Mouse (Mus musculus) limb, embryonic 12.5 days (tissue): ENCODE data around the gene Lgr6. TPM values are rescaled to one million over a fixed set of nuclear protein-coding genes. Genes with fewer than 3 reads are reported as not detected.
A peak's percentile ranks its signal among the peaks of the same experiment; 100 is the strongest.

ENCODE experiments used
- ATAC-seq: fragments of 200-750 bp; cut with Nextera tagmentation; 2 replicates; pipeline ENCODE4 v1.8.0; 2017; ENCODE audit warnings: low read depth, moderate TSS enrichment; ENCODE audit not compliant: insufficient number of reproducible peaks, insufficient read depth, low FRiP score, low TSS enrichment
- H3K27ac ChIP-seq: fragments of 300-500 bp; sonication (generic); 2 replicates; pipeline ENCODE4 v1.5.1; 2016; ENCODE audit warnings: mild to moderate bottlenecking, moderate library complexity
- H3K27me3 ChIP-seq: fragments of 300-500 bp; sonication (generic); 2 replicates; pipeline ENCODE4 v1.6.1; 2016; ENCODE audit warnings: mild to moderate bottlenecking, moderate library complexity
- H3K36me3 ChIP-seq: fragments of 300-500 bp; sonication (generic); 2 replicates; pipeline ENCODE4 v1.6.1; 2016; ENCODE audit warnings: mild to moderate bottlenecking, moderate library complexity
- H3K4me1 ChIP-seq: fragments of 300-500 bp; sonication (generic); replicated peaks from 2 replicates; pipeline ENCODE4 v1.6.1; 2016
- H3K4me2 ChIP-seq: fragments of 300-500 bp; sonication (generic); 2 replicates; pipeline ENCODE4 v1.6.1; 2016; ENCODE audit warnings: mild to moderate bottlenecking, moderate library complexity
- H3K4me3 ChIP-seq: fragments of 300-500 bp; sonication (generic); replicated peaks from 2 replicates; pipeline ENCODE4 v1.5.1; 2016; ENCODE audit warnings: mild to moderate bottlenecking
- H3K9ac ChIP-seq: fragments of 300-500 bp; sonication (generic); replicated peaks from 2 replicates; pipeline ENCODE4 v1.6.1; 2016; ENCODE audit warnings: mild to moderate bottlenecking, moderate library complexity
- H3K9me3 ChIP-seq: fragments of 300-500 bp; sonication (generic); 2 replicates; pipeline ENCODE4 v1.6.1; 2016; ENCODE audit warnings: mild to moderate bottlenecking, moderate library complexity
- WGBS: fragments of 180-500 bp; shearing (Covaris S2); methylation state at CpG from one replicate; pipeline ENCODE4 v1.1.7; 2016; 5-methylcytosine and 5-hydroxymethylcytosine counted together
- polyA plus RNA-seq: library from polyadenylated mRNA; unstranded; fragments of >200 nt; fragmentation: Nextera tagmentation; extraction: Ambion mirVana; gene quantifications from 2 replicates; pipeline ENCODE4 v1.2.1, GENCODE M21; 2016

Lgr6 gene
- polyA plus RNA-seq, 1 experiment from 2014 or later: 1.6 TPM

- Histone ChIP-seq H3K9me3 (peaks cover 2% of the 10 kb centered on the region; the same call in 1 of the 2 replicates), H3K4me3 (no peak overlapping the region), H3K27ac (no peak overlapping the region), H3K27me3 (peaks cover 4% of the 10 kb centered on the region; the same call in 1 of the 2 replicates), H3K4me2 (no peak overlapping the region), H3K9ac (no peak overlapping the region), H3K36me3 (no peaks in the 10 kb centered on the region), H3K4me1 (no peaks in the 10 kb centered on the region)
- 30% methylated on average over 8 of the region's 8 CpGs for WGBS
- ATAC-seq: no peak
These were observed 72.4 kb downstream of the Lgr6 start for GRCm38 (mm10) chr1:135032658-135033057.

- WGBS: 83% methylated on average over 2 of the region's 2 CpGs
These were observed 75.0 kb downstream of the Lgr6 start for GRCm38 (mm10) chr1:135030121-135030520.

GRCm38 (mm10) chr1:135026275-135026674 is 78.8 kb downstream of the Lgr6 start:
- Histone ChIP-seq H3K4me1 (peaks cover 10% of the 10 kb centered on the region), H3K9me3 (peaks cover 7% of the 10 kb centered on the region; the same call in 1 of the 2 replicates), H3K36me3 (no peaks in the 10 kb centered on the region), H3K4me2 (no peak overlapping the region), H3K27me3 (no peaks in the 10 kb centered on the region), H3K4me3 (no peak overlapping the region), H3K9ac (no peak overlapping the region), H3K27ac (no peak overlapping the region)
- ATAC-seq: no peak
- WGBS: 35% methylated on average over 1 of the region's 1 CpGs

More at GRCm38 (mm10) chr1:135030121-135030520, 75.0 kb downstream of the Lgr6 start:
- no peak overlapping the region for H3K4me3 ChIP-seq
- H3K36me3 ChIP-seq: no peaks in the 10 kb centered on the region
- H3K9me3 ChIP-seq: peaks cover 7% of the 10 kb centered on the region; the same call in 1 of the 2 replicates
- ATAC-seq: no peak
- H3K4me2 ChIP-seq: no peak overlapping the region
- no peaks in the 10 kb centered on the region for H3K4me1 ChIP-seq
- no peak overlapping the region for H3K9ac ChIP-seq
- 0 out of 2 replicates have a peak, but pooled peaks cover under 1% of the 10 kb centered on the region for H3K27me3 ChIP-seq
- no peak overlapping the region for H3K27ac ChIP-seq

GRCm38 (mm10) chr1:135023583-135023982 is 81.5 kb downstream of the Lgr6 start:
- Histone ChIP-seq H3K36me3 (no peaks in the 10 kb centered on the region), H3K4me3 (no peak overlapping the region), H3K9me3 (peaks cover 7% of the 10 kb centered on the region; the same call in 1 of the 2 replicates), H3K9ac (no peak overlapping the region), H3K4me2 (no peak overlapping the region), H3K27me3 (peaks cover 5% of the 10 kb centered on the region; the same call in 1 of the 2 replicates), H3K27ac (no peak overlapping the region), H3K4me1 (peaks cover 37% of the 10 kb centered on the region)
- ATAC-seq: no peak
- WGBS: 72% methylated on average over 1 of the region's 1 CpGs

- H3K9ac ChIP-seq: no peak overlapping the region
- H3K36me3 ChIP-seq: no peaks in the 10 kb centered on the region
- peaks cover 47% of the 10 kb centered on the region for H3K4me1 ChIP-seq
- H3K9me3 ChIP-seq: no peaks in the 10 kb centered on the region
- no peak for ATAC-seq
- WGBS: 75% methylated on average over 5 of the region's 5 CpGs
- no peak overlapping the region for H3K4me3 ChIP-seq
- peaks cover 16% of the 10 kb centered on the region for H3K27me3 ChIP-seq
- no peak overlapping the region for H3K27ac ChIP-seq
- no peak overlapping the region for H3K4me2 ChIP-seq
These were observed 83.1 kb downstream of the Lgr6 start for GRCm38 (mm10) chr1:135021936-135022335.

GRCm38 (mm10) chr1:135020970-135021369 is 84.1 kb downstream of the Lgr6 start:
- peak; percentile 20; the same call in 1 of the 2 replicates for ATAC-seq
- Histone ChIP-seq H3K9me3 (no peaks in the 10 kb centered on the region), H3K4me3 (no peak overlapping the region), H3K4me2 (peak overlapping the region; percentile 35), H3K27me3 (peaks cover 19% of the 10 kb centered on the region), H3K27ac (peak overlapping the region; percentile 59), H3K4me1 (peaks cover 47% of the 10 kb centered on the region), H3K36me3 (no peaks in the 10 kb centered on the region), H3K9ac (no peak overlapping the region)
- 11% methylated on average over 5 of the region's 5 CpGs for WGBS

GRCm38 (mm10) chr1:135020281-135020940 is 84.7 kb downstream of the Lgr6 start:
- Histone ChIP-seq H3K4me1 (peaks cover 51% of the 10 kb centered on the region), H3K4me2 (peak overlapping the region; percentile 35)

GRCm38 (mm10) chr1:135019775-135020167 is 85.3 kb downstream of the Lgr6 start:
- no peaks in the 10 kb centered on the region for H3K9me3 ChIP-seq
- 48% methylated on average over 4 of the region's 4 CpGs for WGBS
- H3K9ac ChIP-seq: no peak overlapping the region; the same call in 1 of the 2 replicates
- no peak overlapping the region for H3K27ac ChIP-seq
- ATAC-seq: no peak
- H3K36me3 ChIP-seq: no peaks in the 10 kb centered on the region
- H3K4me2 ChIP-seq: no peak overlapping the region
- H3K27me3 ChIP-seq: peaks cover 22% of the 10 kb centered on the region
- no peak overlapping the region for H3K4me3 ChIP-seq
- H3K4me1 ChIP-seq: peaks cover 58% of the 10 kb centered on the region

More at GRCm38 (mm10) chr1:135020281-135020940, 84.7 kb downstream of the Lgr6 start:
- H3K4me3 ChIP-seq: no peak overlapping the region
- H3K27ac ChIP-seq: peak overlapping the region; percentile 37
- no peaks in the 10 kb centered on the region for H3K9me3 ChIP-seq
- no peak for ATAC-seq
- no peak overlapping the region for H3K9ac ChIP-seq
- no peaks in the 10 kb centered on the region for H3K36me3 ChIP-seq
- peaks cover 19% of the 10 kb centered on the region for H3K27me3 ChIP-seq
- WGBS: 69% methylated on average over 5 of the region's 5 CpGs

GRCm38 (mm10) chr1:135019087-135019774 is 85.8 kb downstream of the Lgr6 start:
- 9% methylated on average over 13 of the region's 13 CpGs for WGBS
- Histone ChIP-seq H3K27ac (no peak overlapping the region), H3K4me1 (peaks cover 62% of the 10 kb centered on the region), H3K4me3 (no peak overlapping the region), H3K9me3 (no peaks in the 10 kb centered on the region), H3K36me3 (no peaks in the 10 kb centered on the region), H3K9ac (no peak overlapping the region), H3K4me2 (peak overlapping the region; percentile 25), H3K27me3 (peaks cover 28% of the 10 kb centered on the region)
- ATAC-seq: no peak

- peaks cover 67% of the 10 kb centered on the region for H3K4me1 ChIP-seq
- WGBS: 38% methylated on average over 2 of the region's 2 CpGs
These were observed 87.4 kb downstream of the Lgr6 start for GRCm38 (mm10) chr1:135017656-135018015.

GRCm38 (mm10) chr1:135016907-135017655 is 88.0 kb downstream of the Lgr6 start:
- Histone ChIP-seq H3K4me2 (no peak overlapping the region), H3K9me3 (no peaks in the 10 kb centered on the region), H3K36me3 (no peaks in the 10 kb centered on the region), H3K27me3 (peaks cover 43% of the 10 kb centered on the region), H3K9ac (no peak overlapping the region), H3K4me3 (no peak overlapping the region), H3K4me1 (peaks cover 65% of the 10 kb centered on the region), H3K27ac (no peak overlapping the region)
- ATAC-seq: no peak
- 76% methylated on average over 10 of the region's 10 CpGs for WGBS

More at GRCm38 (mm10) chr1:135017656-135018015, 87.4 kb downstream of the Lgr6 start:
- Histone ChIP-seq H3K4me3 (no peak overlapping the region), H3K27ac (no peak overlapping the region), H3K36me3 (no peaks in the 10 kb centered on the region), H3K9ac (no peak overlapping the region), H3K27me3 (peaks cover 40% of the 10 kb centered on the region), H3K4me2 (no peak overlapping the region), H3K9me3 (no peaks in the 10 kb centered on the region)
- no peak for ATAC-seq
